Mouse (Mus musculus) liver, embryonic 14.5 days (tissue): ENCODE results near the gene Epop. TPM values are rescaled to one million over a fixed set of nuclear protein-coding genes. Genes with fewer than 3 reads are reported as not detected.

Source experiments
- ATAC-seq: fragments of 200-750 bp; cut with Nextera tagmentation; 2 replicates; pipeline ENCODE4 v1.8.0; 2017; ENCODE audit warnings: moderate number of reproducible peaks, mild to moderate bottlenecking, moderate library complexity; ENCODE audit not compliant: insufficient read depth
- DNase-seq, 3 experiments: peaks; one replicate each; pipeline ENCODE4 v3.0.0-alpha.2; 2012 to 2013; ENCODE audit warnings: low read depth in 3 of 3, low spot score in 3 of 3
- H3K27ac ChIP-seq: fragments of 300-500 bp; sonication (generic); 2 replicates; pipeline ENCODE4 v1.5.1; 2014; ENCODE audit warnings: moderate library complexity, mild to moderate bottlenecking, control low read depth, inconsistent platforms
- H3K27me3 ChIP-seq: fragments of 300-500 bp; sonication (generic); 2 replicates; pipeline ENCODE4 v1.6.1; 2014; ENCODE audit warnings: mild to moderate bottlenecking, low read length, moderate library complexity; ENCODE audit not compliant: control insufficient read depth, insufficient read depth
- H3K36me3 ChIP-seq: fragments of 300-500 bp; sonication (generic); replicated peaks from 2 replicates; pipeline ENCODE4 v1.6.1; 2014; ENCODE audit warnings: low read depth; ENCODE audit not compliant: control insufficient read depth, insufficient read depth
- H3K4me1 ChIP-seq, 2 experiments: fragments of 200-500 bp in 1 of 2; fragments of 300-500 bp in 1 of 2; sonication (generic) in 1 of 2; replicated peaks; 2 replicates each; pipeline ENCODE4 v1.6.1; 2012 to 2014; ENCODE audit warnings: antibody characterized with exemption in 1 of 2, inconsistent platforms in 1 of 2, low read length in 1 of 2; ENCODE audit not compliant: control insufficient read depth in 2 of 2, insufficient read depth in 2 of 2
- H3K4me2 ChIP-seq: fragments of 300-500 bp; sonication (generic); 2 replicates; pipeline ENCODE4 v1.6.1; 2014; ENCODE audit warnings: low read depth, mild to moderate bottlenecking, control low read depth, moderate library complexity
- H3K4me3 ChIP-seq, 2 experiments: fragments of 200-500 bp in 1 of 2; fragments of 300-500 bp in 1 of 2; sonication (generic) in 1 of 2; 2 replicates each; pipeline ENCODE4 v1.5.1; 2012 to 2014; ENCODE audit warnings: low read depth in 2 of 2, low read length in 2 of 2, mild to moderate bottlenecking in 2 of 2, control low read depth in 1 of 2, inconsistent platforms in 1 of 2, moderate library complexity in 1 of 2; ENCODE audit not compliant: insufficient read depth in 1 of 2
- H3K9ac ChIP-seq: fragments of 300-500 bp; sonication (generic); replicated peaks from 2 replicates; pipeline ENCODE4 v1.6.1; 2014; ENCODE audit warnings: mild to moderate bottlenecking, control low read depth, moderate library complexity
- H3K9me3 ChIP-seq: fragments of 300-500 bp; sonication (generic); 2 replicates; pipeline ENCODE4 v1.6.1; 2016; ENCODE audit warnings: low read length, mixed read lengths; ENCODE audit not compliant: control insufficient read depth
- CTCF ChIP-seq: IDR thresholded peaks from 2 replicates; pipeline ENCODE4 v1.5.1; 2016; ENCODE audit warnings: antibody characterized with exemption, low read depth, control low read depth
- EP300 ChIP-seq: IDR thresholded peaks from 2 replicates; pipeline ENCODE4 v1.6.1; 2016; ENCODE audit warnings: antibody characterized with exemption, low read depth
- WGBS: fragments of 180-500 bp; shearing (Covaris S2); extraction: QIAGEN DNeasy Blood & Tissue Kit; methylation state at CpG from one replicate; pipeline ENCODE4 v1.1.7; 2014; ENCODE audit not compliant: insufficient replicate concordance; 5-methylcytosine and 5-hydroxymethylcytosine counted together
- polyA plus RNA-seq, 2 experiments: library from polyadenylated mRNA; depleted of rRNA in 1 of 2; stranded (reverse) in 1 of 2; unstranded in 1 of 2; fragments of >200 nt; fragmentation: Nextera tagmentation in 1 of 2; extraction: Ambion mirVana in 1 of 2; gene quantifications; 2 replicates each; pipeline versions ENCODE4 v1.2.1 to v1.2.3; 2012 to 2014

The Epop gene
- 0.66 and 0.98 TPM in 2 replicates for polyA plus RNA-seq (2012; rRNA removed)
- 0.34 and 0.38 TPM in 2 replicates for polyA plus RNA-seq (2014; fragmentation: Nextera tagmentation; extraction: Ambion mirVana)

DNA sequence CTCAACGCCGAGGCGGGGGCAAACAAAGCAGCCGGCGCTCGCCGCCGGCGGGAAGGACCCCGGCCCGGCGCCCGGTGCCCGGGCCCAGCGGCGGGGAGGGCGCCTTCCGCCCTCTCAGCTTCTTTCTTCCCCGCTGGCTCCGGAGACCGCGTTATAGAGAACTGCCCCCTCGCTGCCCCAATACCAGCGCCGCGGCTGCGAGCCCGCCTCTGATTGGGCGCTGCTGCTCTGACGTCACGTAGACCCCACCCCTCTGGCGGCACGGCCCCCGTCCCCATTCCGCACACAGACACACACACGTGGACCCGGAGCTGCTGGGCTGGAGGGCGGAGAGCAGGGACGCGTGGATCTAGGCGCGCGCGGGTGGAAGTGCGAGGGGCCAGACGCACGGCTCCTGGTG is at the start of gene Epop:
Gene Epop, minus strand, starts transcription at position 127 of the 400 bp plus-strand sequence.
- no peaks in the 10 kb centered on the region for H3K9me3 ChIP-seq
- DNase-seq (peak in 2 of 3 experiments; percentile 42 to 45), ATAC-seq (peak; percentile 71)
- H3K4me1 ChIP-seq: no peaks in the 10 kb centered on the region
- peaks cover 72% of the 10 kb centered on the region for H3K27me3 ChIP-seq
- H3K36me3 ChIP-seq: no peaks in the 10 kb centered on the region
- H3K27ac ChIP-seq: no peak within 1 kb of the TSS
- H3K4me2 ChIP-seq: peak within 1 kb of the TSS; percentile 67
- under 1% methylated on average over 41 of the region's 47 CpGs for WGBS
- no peak within 1 kb of the TSS for H3K9ac ChIP-seq
- peak within 1 kb of the TSS; percentile 33 to 53 for H3K4me3 ChIP-seq
- TF ChIP-seq EP300 (no peak), CTCF (no peak)

DNA sequence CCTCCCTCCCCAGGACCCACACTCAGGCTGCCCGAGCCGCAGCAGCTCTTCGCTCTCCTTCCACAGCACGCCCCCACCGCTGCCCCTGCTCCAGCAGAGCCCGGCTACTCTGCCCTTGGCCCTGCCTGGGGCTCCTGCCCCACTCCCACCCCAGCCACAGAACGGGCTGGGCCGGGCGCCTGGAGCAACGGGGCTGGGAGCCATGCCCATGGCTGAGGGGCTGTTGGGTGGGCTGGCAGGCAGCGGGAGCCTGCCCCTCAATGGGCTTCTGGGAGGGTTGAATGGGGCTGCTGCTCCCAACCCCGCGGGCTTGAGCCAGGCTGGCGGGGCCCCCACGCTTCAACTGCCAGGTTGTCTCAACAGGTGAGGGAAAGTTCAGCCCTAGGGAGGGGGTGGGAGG is 48.8 kb upstream of the Epop start:
- Histone ChIP-seq H3K27me3 (no peaks in the 10 kb centered on the region), H3K4me3 (no peak overlapping the region), H3K36me3 (no peaks in the 10 kb centered on the region), H3K4me2 (no peak overlapping the region), H3K4me1 (no peaks in the 10 kb centered on the region), H3K27ac (no peak overlapping the region), H3K9me3 (no peaks in the 10 kb centered on the region), H3K9ac (no peak overlapping the region)
- no peak for DNase-seq
- TF ChIP-seq EP300: no peak
- no peak for TF ChIP-seq CTCF
- 79% methylated on average over 15 of the region's 15 CpGs for WGBS
- ATAC-seq: no peak

DNA sequence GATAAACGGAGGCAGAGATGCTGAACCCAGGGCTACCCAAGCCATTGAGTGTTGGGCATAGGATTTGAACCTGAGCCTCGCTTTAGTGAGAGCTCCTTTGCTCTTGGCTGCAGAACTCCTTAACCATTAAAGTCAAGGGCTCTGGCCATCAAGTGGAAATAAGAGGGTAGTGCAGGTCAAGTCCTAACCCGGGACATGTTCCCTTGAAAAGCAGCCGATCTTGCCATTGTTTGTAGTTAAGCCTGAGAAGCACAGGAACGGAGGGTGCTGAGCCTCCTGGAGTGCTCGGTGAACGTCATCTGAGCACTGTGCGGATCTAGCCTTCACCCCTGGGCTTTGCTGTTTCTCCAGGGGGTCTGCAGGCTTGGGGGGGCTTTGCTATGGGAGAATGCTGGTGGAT is 48.3 kb upstream of the Epop start:
- ATAC-seq (no peak), DNase-seq (no peak)
- WGBS: 69% methylated on average over 8 of the region's 8 CpGs
- TF ChIP-seq CTCF (no peak), EP300 (no peak)
- H3K27ac ChIP-seq: no peak overlapping the region
- H3K4me1 ChIP-seq: no peaks in the 10 kb centered on the region
- no peaks in the 10 kb centered on the region for H3K36me3 ChIP-seq
- no peak overlapping the region for H3K4me2 ChIP-seq
- no peaks in the 10 kb centered on the region for H3K9me3 ChIP-seq
- no peak overlapping the region for H3K4me3 ChIP-seq
- no peak overlapping the region for H3K9ac ChIP-seq
- H3K27me3 ChIP-seq: no peaks in the 10 kb centered on the region

DNA sequence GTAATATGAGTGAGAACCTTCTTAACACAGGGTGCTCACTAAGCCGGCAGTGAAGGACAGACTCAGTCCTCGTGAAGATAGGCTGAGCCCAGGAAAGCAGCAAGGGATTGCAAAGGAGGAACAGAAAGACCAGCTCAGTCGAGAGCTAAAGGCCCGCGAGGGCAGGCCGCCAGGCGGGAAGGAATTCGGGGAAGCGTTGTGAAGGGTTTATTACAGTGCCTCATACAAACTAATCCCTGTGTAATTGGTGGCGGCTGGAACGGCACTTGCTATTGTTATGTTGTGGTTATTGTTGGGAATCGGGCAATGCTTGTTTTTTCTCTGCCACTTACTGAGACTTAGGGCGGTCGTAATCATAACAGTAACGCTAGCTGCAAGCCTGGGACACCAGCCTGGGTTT is 47.9 kb upstream of the Epop start:
- H3K27ac ChIP-seq: no peak overlapping the region
- H3K4me3 ChIP-seq: no peak overlapping the region
- H3K36me3 ChIP-seq: no peaks in the 10 kb centered on the region
- H3K4me1 ChIP-seq: no peaks in the 10 kb centered on the region
- H3K9me3 ChIP-seq: no peaks in the 10 kb centered on the region
- no peak overlapping the region for H3K4me2 ChIP-seq
- ATAC-seq: no peak
- WGBS: 68% methylated on average over 15 of the region's 15 CpGs
- no peaks in the 10 kb centered on the region for H3K27me3 ChIP-seq
- H3K9ac ChIP-seq: no peak overlapping the region
- DNase-seq: no peak
- no peak for TF ChIP-seq CTCF
- TF ChIP-seq EP300: no peak

DNA sequence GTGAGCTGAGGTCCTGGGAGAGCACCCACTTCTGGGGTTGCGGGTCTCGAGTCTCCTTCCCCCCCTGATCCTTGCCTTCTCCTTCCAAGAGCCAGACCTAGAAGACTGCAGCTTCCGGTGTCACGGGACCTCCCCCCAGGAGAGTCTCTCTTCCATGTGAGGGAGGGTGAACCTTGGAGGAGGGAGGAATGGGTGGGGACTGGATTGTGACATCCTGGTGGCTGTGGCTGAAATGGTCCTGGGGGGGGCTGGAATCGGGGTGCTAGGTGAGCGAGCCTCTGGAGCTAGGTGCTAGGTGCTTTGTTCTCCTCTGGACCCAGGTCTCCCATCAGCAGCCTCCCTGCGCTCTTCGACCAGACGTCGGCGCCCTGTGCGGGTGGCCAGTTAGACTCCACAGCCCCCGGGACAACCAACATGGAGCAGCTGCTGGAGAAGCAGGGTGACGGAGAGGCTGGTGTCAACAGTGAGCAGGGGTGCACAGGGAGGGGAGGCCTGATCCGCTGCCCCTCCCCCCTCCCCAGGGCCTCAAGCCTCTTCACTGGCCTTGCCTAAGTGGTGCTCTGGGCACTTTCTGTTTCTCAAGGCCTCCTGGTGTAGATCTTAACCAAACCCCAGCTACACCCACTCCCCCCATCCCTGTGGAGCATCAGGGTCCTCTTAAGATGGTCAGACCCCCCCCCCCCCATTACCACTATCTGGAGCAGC is 46.7 kb upstream of the Epop start:
- Histone ChIP-seq H3K27me3 (no peaks in the 10 kb centered on the region), H3K27ac (no peak overlapping the region), H3K36me3 (no peaks in the 10 kb centered on the region), H3K4me3 (no peak overlapping the region), H3K9ac (no peak overlapping the region), H3K9me3 (no peaks in the 10 kb centered on the region), H3K4me1 (no peaks in the 10 kb centered on the region), H3K4me2 (no peak overlapping the region)
- 75% methylated on average over 15 of the region's 15 CpGs for WGBS
- DNase-seq (no peak), ATAC-seq (no peak)
- TF ChIP-seq EP300 (no peak), CTCF (no peak)
